Mouse (Mus musculus): ENCODE measurements around the gene Efna2. TPM values are rescaled to one million over a fixed set of nuclear protein-coding genes. Genes with fewer than 3 reads are reported as not detected.

The Efna2 gene
- polyA plus RNA-seq, 1 experiment from 2014 or later = 54.6 TPM

Other genes with a start within 250 kb of the Efna2 start
- gene Wdr18, start 219.3 kb upstream of the Efna2 start, polyA plus RNA-seq (2015; fragmentation: Nextera tagmentation; extraction: Ambion mirVana) = 87.3 and 87.5 TPM in 2 replicates
- 0.34 and 0.66 TPM in 2 replicates for gene Grin3b, start 208.8 kb upstream of the Efna2 start, polyA plus RNA-seq (2015; fragmentation: Nextera tagmentation; extraction: Ambion mirVana)
- 24.3 and 28.3 TPM in 2 replicates for gene Tmem259, start 195.2 kb upstream of the Efna2 start, polyA plus RNA-seq (2015; fragmentation: Nextera tagmentation; extraction: Ambion mirVana)
- gene Cnn2, start 190.9 kb upstream of the Efna2 start, polyA plus RNA-seq (2015; fragmentation: Nextera tagmentation; extraction: Ambion mirVana) = 28.6 and 34.4 TPM in 2 replicates
- gene Abca7, start 183.0 kb upstream of the Efna2 start, polyA plus RNA-seq (2015; fragmentation: Nextera tagmentation; extraction: Ambion mirVana) = 4.4 and 4.8 TPM in 2 replicates
- 1.9 and 2.2 TPM in 2 replicates for gene Arhgap45, start 162.8 kb upstream of the Efna2 start, polyA plus RNA-seq (2015; fragmentation: Nextera tagmentation; extraction: Ambion mirVana)
- 132 and 148 TPM in 2 replicates for gene Polr2e, start 139.7 kb upstream of the Efna2 start, polyA plus RNA-seq (2015; fragmentation: Nextera tagmentation; extraction: Ambion mirVana)
- 522 and 546 TPM in 2 replicates for gene Gpx4, start 132.3 kb upstream of the Efna2 start, polyA plus RNA-seq (2015; fragmentation: Nextera tagmentation; extraction: Ambion mirVana)
- gene Sbno2, start 73.9 kb upstream of the Efna2 start, polyA plus RNA-seq (2015; fragmentation: Nextera tagmentation; extraction: Ambion mirVana) = 13.8 and 16.8 TPM in 2 replicates
- gene Stk11, start 63.7 kb upstream of the Efna2 start, polyA plus RNA-seq (2015; fragmentation: Nextera tagmentation; extraction: Ambion mirVana) = 19.6 and 20.5 TPM in 2 replicates
- 444 and 468 TPM in 2 replicates for gene Atp5d, start 40.9 kb upstream of the Efna2 start, polyA plus RNA-seq (2015; fragmentation: Nextera tagmentation; extraction: Ambion mirVana)
- gene Cbarp, start 38.6 kb upstream of the Efna2 start, polyA plus RNA-seq (2015; fragmentation: Nextera tagmentation; extraction: Ambion mirVana) = 65.7 and 66.9 TPM in 2 replicates
- gene Midn, start 31.2 kb upstream of the Efna2 start, polyA plus RNA-seq (2015; fragmentation: Nextera tagmentation; extraction: Ambion mirVana) = 29.5 and 29.9 TPM in 2 replicates
- 364 and 392 TPM in 2 replicates for gene Cirbp, start 13.5 kb upstream of the Efna2 start, polyA plus RNA-seq (2015; fragmentation: Nextera tagmentation; extraction: Ambion mirVana)
- gene 1600002K03Rik, start 6.5 kb upstream of the Efna2 start, polyA plus RNA-seq (2015; fragmentation: Nextera tagmentation; extraction: Ambion mirVana) = 13.3 and 14.7 TPM in 2 replicates
- 56.4 and 59.5 TPM in 2 replicates for gene Mum1, start 47.0 kb downstream of the Efna2 start, polyA plus RNA-seq (2015; fragmentation: Nextera tagmentation; extraction: Ambion mirVana)
- gene Ndufs7, start 69.6 kb downstream of the Efna2 start, polyA plus RNA-seq (2015; fragmentation: Nextera tagmentation; extraction: Ambion mirVana) = 290 and 305 TPM in 2 replicates
- 16.8 and 18.9 TPM in 2 replicates for gene Gamt, start 81.5 kb downstream of the Efna2 start, polyA plus RNA-seq (2015; fragmentation: Nextera tagmentation; extraction: Ambion mirVana)
- gene Dazap1, start 82.0 kb downstream of the Efna2 start, polyA plus RNA-seq (2015; fragmentation: Nextera tagmentation; extraction: Ambion mirVana) = 60.5 and 60.8 TPM in 2 replicates
- 516 and 528 TPM in 2 replicates for gene Rps15, start 113.0 kb downstream of the Efna2 start, polyA plus RNA-seq (2015; fragmentation: Nextera tagmentation; extraction: Ambion mirVana)
- gene Apc2, start 116.5 kb downstream of the Efna2 start, polyA plus RNA-seq (2015; fragmentation: Nextera tagmentation; extraction: Ambion mirVana) = 223 and 247 TPM in 2 replicates
- gene 2310011J03Rik, start 141.1 kb downstream of the Efna2 start, polyA plus RNA-seq (2015; fragmentation: Nextera tagmentation; extraction: Ambion mirVana) = 25.4 and 28.0 TPM in 2 replicates
- 4.4 and 5.8 TPM in 2 replicates for gene Pcsk4, start 150.0 kb downstream of the Efna2 start, polyA plus RNA-seq (2015; fragmentation: Nextera tagmentation; extraction: Ambion mirVana)
- gene Reep6, start 150.5 kb downstream of the Efna2 start, polyA plus RNA-seq (2015; fragmentation: Nextera tagmentation; extraction: Ambion mirVana) = 5.5 TPM in 2 replicates
- gene Adamtsl5, start 168.9 kb downstream of the Efna2 start, polyA plus RNA-seq (2015; fragmentation: Nextera tagmentation; extraction: Ambion mirVana) = 0.67 and 0.79 TPM in 2 replicates
- gene Plk5, start 177.0 kb downstream of the Efna2 start, polyA plus RNA-seq (2015; fragmentation: Nextera tagmentation; extraction: Ambion mirVana) = 6.2 TPM in 2 replicates
- gene Mex3d, start 208.2 kb downstream of the Efna2 start, polyA plus RNA-seq (2015; fragmentation: Nextera tagmentation; extraction: Ambion mirVana) = 18.3 and 18.8 TPM in 2 replicates
- gene Mbd3, start 220.1 kb downstream of the Efna2 start, polyA plus RNA-seq (2015; fragmentation: Nextera tagmentation; extraction: Ambion mirVana) = 227 and 250 TPM in 2 replicates
- gene Uqcr11, start 227.3 kb downstream of the Efna2 start, polyA plus RNA-seq (2015; fragmentation: Nextera tagmentation; extraction: Ambion mirVana) = 581 and 629 TPM in 2 replicates

Measured in midbrain, embryonic 15.5 days (tissue).